Mouse (Mus musculus) mesoderm, embryonic 11.5 days (tissue): ENCODE data around the gene Prelid3b.

Experiments used
- DNase-seq: peaks from one replicate; pipeline ENCODE4 v3.0.0-alpha.2; 2012; ENCODE audit warnings: low read depth, low spot score

Gene Prelid3b

DNA sequence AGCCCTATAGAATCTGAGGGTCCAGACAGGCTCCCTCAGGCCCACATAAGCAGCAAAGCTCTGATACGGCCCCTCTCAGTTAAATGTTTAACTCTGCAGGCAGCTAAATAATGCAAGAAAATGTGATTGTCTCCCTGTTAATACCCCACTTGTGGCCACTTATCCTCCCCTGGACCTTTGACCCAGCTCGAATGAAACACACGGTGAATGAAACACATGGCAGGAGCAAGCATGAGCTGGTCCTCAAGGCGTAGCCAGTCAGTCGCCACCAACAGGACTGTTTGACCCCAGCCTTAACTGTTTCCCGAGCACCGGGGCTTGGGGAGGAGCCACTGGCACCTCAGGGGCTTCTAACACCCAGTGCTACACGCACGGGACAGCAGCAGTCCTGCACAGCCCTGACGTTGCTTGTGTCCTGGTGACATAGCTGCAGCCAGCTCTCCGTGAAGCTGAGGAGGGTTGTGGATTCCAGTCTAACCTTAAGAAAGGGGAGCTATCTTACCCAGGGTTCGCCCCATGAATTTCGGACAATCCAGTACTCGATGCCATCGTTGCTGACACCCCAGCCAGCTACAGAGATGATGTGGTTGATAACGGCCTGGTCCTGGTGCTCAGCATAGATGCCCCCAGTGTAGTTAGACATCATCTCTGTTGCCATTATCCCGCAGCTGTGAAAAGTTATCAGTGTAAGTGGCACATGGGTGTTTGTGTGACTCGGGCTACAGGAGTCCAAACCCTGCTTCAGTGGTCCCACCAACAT is 44.6 kb downstream of the Prelid3b start:
- DNase-seq = no peak

DNA sequence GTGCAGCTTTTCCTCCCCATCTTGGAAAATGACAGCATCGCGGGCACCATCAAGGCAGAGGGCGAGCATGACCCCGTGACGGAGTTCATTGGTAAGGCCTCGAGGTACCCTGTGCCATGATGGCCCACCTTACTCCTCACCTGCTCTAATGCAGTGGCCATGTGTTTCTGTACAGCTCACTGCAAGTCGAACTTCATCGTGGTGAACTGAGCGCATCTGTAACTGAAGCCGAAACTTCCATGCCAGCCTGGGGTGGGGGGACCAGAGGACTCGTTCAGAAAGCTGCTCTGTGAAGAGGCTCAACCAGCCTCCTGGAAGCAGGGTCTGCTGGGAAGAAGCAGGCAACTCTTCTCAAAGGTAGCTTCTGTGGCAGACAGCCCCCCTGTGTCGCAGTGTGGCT is 46.0 kb downstream of the Prelid3b start:
- DNase-seq = no peak

DNA sequence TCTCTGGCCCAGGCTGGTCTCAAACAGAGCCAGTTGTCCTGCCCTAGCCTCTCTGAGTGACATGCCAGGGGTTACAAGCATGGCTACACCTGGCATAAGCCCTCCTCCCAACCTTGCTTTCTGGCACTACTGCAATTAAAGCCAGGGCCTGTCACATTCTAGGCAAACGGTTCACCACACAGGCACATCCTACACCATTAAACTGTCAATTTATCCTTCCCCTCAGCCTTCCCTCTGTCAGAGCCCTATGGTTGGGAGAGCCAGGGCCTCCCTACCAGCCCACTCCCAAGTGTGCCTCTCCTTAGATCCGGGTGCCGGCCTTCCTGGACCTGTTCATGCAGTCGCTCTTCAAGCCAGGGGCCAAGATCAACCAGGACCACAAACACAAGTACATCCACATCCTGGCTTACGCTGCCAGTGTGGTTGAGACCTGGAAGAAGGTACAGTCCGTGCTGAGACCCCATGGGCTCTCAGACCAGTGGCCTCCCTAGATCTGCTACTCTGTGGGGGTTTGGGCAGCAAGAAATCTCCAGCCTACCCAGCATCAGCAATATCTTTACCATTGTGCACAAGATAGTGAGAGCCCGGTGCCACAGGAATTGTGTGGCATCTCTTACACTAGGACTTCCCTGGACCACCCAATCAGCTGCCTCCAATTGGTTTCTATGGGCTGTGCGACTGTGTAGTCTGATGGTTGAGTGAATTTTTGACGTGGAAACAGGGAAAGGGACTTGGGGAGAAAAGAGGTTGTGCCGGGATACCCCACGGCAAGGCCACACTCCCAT is 48.4 kb downstream of the Prelid3b start:
- DNase-seq = no peak

DNA sequence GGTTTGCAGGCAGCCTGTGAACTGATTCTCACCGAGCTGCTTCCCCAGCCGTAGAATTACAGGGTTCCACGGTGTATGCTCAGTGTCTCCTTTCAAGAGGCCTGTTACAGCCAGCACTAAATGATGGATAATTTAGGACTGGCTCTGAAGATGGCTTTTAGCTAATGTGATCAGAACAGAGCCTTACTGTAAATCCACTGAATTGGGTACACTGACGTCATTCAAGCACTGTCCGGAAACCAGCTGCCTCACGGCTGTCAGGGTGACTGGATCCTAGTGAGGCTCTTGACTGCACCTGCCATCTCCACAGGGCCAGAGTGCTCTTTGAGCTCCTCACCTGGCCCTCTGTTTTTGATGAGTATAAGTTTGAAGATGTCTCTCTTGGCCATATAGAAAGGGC is 51.8 kb downstream of the Prelid3b start:
- no peak for DNase-seq

DNA sequence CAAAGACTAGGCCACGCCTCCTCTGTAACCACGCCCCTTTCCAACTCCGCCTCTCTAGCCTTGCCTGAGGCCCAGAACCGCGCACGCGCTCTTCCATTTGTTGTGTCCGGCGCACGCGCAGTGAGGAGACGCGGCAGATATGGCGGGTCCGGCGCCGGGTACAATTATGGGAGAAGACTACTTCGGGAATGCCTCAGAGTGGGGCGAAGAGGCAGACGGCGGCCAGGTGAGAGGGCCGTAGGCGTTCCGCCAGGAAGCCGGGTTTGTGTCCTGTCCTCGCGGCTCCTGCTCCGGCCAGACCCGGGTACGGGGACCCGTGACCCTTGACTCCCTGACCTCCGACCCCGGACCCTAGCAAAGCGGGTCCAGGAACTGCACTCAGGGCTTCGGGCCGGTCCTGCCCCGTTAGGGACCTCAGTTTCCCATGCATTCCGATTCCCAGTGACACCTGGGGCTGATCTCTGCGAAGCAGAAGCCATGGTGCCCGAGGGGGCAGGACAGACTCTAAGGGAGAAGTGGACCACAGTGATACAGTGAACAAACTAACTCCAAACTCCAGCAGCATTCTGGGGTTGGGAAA is 57.1 kb downstream of the Prelid3b start, which contains the start of gene Nelfcd:
Nelfcd (plus strand) TSS at position 74 of the 580 bp plus-strand sequence.
- peak; percentile 97 for DNase-seq
